Mouse (Mus musculus) NIH3T3 (cell line): ENCODE data around the gene Olfr322.
A peak's percentile ranks its signal among the peaks of the same experiment; 100 is the strongest.
"Not testable (repeated sequence)": the region's sequence is repeated elsewhere in the genome, so short reads cannot be mapped to it uniquely, and the experiment has no call there.

Experiments
- DNase-seq: peaks from one replicate; pipeline ENCODE4 v3.0.0-alpha.2; 2012; ENCODE audit warnings: low read depth

Gene Olfr322

DNA sequence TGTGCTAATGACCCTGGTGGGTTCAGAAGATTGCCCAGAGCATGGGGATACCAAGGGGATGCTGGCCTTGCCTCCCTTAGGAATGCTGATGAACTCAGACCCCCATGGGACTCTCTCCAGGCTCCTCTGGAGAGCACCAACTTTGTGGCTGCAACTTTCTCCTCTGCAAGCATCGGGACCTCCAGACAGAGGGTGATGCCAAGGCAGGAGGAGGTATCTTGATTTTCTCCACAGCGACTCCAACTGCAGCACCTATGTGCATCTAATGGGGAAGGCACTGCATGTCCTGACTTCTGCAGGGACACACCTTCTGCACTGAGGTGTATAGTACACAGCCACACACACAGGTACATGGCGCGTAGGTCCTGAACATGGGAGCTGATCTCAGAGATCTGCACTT, at the start of gene Olfr322:
Gene Olfr322, plus strand, starts transcription at position 187 of the 400 bp plus-strand sequence.
- DNase-seq: no peak

DNA sequence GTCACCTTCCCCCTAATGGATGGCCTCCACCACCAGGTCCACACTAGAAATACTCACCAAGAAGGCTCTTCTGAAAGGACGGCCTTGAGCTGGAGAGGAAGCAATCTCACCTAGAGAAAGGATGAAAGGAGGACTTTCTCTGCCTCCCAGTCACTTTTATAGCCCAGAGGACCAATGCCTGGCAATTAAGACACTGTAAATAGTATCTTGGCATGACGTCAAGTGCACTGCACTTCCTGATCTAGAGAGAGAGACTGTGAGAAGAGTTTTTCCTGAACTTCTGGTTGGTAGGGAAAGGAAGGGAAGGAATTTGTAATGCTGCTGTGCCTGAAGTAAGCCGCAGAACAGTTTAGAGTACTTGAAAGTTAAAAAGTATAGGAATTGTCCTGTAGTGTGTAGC, 45.2 kb upstream of the Olfr322 start:
- DNase-seq: no peak

DNA sequence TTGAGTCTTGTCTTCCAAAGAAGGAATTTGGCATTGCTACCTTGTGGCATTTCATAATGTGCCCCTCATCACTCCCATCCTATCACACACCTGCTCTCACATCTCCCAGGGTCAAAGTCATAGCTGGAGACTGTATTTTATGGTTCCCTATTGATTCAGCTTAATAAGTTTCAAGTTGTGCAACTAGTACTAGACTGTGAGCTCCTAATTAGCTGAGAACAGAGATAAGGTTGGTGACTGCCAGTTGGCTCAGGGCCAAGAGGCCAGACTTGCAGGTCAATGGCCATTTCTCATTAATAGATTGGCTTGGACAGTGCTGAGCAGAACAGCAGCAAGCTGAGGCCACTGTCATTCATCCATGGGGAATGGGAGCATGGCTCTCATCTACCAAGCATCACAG, 44.1 kb upstream of the Olfr322 start:
- no peak for DNase-seq

DNA sequence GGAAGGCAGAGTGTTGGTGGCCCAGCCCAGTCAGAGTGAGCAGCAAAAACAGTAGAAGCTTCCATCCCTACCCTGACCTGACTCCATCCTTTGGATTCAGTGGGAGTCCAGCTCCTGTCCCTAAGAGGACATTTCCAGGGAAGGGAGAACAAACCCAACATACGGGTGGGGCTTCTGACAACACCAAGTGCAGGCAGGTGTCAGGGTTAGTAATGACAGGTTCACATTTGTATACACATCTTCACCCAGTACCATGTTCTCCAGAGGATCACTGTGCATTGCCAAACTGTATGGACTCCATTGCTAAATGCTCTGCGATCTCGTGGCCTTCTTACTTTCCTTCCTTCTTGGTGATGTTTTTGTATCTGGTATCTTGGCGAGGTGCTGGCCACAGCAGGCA, 42.6 kb upstream of the Olfr322 start, which contains the start of gene 2210407C18Rik:
Gene 2210407C18Rik, minus strand, starts transcription at position 101 of the 400 bp plus-strand sequence.
- DNase-seq: no peak

DNA sequence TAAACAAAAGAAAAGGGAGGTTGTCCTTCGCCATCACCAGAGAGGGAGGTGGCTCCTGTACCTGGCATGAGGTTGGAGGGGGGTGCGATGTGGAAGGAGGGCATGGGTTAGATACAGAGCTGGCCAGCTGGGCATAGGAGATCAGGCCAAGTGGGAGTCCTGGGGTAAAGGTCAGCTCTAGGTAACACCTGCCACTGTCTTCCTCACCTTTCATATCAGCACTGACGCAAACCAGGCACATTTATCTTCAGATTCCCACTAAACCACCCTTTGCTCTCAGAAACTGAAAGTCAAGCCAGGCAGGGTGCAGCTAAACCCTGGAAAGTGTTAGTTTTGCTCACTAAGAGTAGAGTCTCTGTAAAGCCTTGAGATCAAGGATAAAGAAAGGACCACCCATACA, 40.2 kb upstream of the Olfr322 start:
- no peak for DNase-seq

DNA sequence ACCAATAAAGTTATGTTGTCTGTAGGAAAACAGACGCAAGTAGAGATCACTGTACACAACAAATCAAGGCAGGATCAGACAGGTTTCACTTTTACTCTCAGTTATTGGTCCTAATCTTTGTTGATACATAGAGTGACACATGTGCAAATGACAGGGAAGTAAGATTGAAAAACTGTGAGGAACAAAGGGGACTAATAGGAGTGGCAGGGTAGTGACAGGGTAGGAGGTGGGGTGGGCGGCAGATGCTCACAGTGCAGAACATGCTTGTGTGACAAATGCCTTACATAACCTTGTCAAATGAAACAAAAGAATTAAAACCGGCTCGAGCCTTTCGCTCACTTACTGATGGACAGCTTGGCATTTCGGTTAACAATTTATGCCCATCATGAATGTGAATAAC, 39.8 kb upstream of the Olfr322 start:
- DNase-seq: no peak

DNA sequence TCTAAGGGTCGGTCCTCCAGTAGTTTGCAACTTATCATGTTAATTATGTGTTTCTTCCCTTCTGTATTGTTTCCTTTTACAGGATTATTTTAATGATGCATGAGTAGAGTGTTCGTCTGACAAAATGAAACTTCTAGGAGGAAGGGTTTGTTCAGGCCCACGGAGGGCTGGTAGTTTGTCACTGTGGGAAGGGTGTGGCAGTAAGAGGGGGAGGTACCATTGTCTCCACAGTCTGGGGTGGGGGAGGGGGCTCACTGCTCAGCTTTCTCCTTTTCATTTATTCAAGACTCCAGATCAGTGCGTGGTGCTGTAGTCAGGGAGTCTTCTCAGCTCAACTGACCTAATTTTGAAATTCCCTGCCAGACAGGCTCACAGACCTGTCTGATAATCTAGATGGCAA, 32.4 kb upstream of the Olfr322 start:
- no peak for DNase-seq

DNA sequence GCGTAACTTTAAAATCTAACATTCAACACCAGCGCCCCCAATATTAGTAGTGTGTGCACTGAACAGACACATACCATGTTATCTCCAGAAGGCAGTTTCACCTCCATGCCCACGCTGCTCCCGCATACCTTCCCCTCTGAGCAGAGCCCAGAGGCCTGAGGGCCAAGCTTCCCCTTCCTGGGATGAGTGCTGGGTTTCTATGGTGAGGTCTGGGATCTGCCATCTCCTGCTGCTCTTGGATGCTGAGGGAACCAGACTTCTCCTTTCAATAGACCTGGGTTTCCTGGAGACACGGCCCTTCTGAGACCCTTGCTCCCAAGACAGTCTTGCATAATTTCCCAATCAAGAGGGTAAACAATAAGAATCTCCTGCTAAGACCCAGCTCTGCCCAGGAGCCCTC, 28.2 kb upstream of the Olfr322 start, which contains the start of gene Olfr323:
Gene Olfr323, minus strand, starts transcription at position 101 of the 400 bp plus-strand sequence.
- no peak for DNase-seq

DNA sequence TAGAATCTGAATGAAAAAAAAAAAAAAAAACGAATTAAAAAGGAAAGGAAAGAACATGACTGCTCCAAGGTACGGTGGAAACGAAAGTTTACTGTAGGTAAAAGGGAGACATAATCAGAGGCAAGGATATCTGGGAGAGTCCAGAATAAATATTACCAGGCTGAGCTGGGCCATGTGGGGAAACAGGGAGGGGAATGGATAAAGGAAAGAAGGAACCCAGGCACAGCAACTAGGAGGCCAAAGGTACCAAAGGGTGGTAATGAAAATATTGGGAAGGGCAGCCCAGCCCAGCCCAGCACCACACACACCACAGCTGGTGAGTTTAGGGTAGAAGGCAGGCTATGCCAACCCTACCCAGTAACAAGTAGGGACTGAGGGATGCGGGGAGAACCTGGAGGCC, 23.7 kb upstream of the Olfr322 start:
- no peak for DNase-seq

DNA sequence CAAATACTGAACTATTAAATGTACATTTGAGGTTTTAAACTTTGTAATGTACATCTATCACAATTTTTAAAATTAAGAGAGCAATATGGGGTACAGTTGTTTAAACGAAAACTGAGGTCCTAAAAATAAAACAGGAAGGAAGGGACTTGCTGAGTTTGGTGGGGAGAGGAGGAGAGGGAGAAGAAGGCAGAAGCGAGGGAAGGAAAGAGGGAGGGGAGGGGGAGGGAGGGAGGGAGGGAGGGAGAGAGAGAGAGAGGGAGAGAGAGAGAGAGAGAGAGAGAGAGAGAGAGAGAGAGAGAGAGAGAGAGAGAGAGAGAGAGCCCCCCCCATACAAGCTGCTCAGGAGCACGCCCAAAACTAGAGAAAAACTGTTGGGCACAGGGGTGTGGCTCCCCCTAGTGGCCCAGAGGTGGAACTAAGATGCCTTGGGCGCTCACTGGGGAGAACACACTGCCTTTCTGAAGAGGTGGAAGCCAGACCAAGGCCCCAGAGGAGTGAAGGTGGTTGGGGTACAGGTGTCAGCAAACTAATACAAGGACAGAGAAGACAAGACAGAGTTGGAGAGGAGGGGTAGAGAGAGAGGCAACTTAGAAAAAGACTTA, 22.1 kb upstream of the Olfr322 start:
- DNase-seq: peak; percentile 72

DNA sequence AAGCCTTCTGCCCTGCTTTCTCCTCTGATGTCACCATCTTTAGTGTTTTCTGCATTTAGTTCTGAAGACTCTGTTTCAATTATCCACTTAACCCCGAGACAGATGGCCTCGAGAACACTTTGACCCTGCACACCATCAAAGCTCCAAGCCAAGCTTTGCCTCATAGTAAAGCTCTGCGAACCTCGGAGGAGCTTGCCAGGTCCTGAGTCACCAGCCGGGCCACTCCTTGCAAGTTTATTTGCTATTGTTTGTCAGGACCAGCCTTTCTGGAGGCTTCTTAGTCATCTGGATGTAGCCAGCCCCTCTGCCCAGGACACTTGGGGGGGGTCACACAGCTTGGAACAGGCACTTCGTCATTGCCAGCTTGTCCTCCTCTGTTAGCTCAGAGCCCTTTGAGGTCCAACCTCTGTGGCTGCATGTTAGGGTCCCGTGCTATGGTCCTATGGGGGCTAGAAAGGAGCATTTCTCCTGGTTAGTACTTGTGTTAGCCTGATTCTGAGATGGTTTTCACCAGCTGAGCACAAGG, 20.3 kb upstream of the Olfr322 start:
- peak; percentile 54 for DNase-seq

DNA sequence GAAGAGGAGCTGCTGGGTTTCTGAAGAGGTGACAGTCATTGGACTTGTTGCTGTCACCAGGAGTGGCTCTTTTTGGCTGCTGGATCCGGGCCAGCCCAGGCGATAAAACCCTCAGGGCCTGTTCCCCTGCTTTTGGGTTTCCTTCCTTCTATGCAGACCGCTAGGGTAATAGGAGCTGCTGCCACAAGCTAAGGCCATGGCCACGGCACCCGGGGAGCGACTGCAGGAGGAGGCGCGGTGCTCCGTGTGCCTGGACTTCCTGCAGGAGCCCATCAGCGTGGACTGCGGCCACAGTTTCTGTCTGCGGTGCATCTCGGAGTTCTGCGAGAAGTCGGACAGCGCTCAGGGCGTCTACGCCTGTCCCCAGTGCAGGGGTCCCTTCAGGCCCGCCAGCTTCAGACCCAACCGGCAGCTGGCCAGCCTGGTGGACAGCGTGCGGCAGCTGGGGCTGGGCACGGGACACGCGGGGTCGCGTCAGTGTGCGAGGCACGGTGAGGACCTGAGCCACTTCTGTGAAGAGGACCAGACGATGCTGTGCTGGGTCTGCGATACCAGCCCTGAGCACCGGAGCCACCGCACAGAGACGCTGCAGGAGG, 18.2 kb upstream of the Olfr322 start, which contains the start of gene Trim58:
Gene Trim58, plus strand, starts transcription at position 194 of the 596 bp plus-strand sequence.
- DNase-seq: no peak

DNA sequence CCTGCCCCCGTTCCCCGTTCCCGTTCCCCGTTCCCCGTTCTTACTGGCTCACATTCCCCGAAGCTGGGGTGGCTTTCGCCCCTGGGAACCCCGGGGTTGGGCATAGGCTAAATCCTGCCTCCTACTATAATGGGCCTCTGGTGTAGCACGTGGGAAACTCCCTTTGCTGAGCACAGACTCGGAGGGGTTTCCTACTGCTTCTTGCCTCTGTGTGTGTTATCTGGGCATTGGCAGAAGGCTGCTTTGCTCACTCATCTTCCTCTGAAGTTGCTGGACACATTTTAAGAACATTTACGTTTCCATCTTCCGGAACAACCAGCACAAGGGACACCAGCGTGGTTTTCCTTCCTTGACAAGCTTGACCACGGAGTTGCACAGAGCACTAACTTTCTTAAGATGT, 17.5 kb upstream of the Olfr322 start:
- no peak for DNase-seq

DNA sequence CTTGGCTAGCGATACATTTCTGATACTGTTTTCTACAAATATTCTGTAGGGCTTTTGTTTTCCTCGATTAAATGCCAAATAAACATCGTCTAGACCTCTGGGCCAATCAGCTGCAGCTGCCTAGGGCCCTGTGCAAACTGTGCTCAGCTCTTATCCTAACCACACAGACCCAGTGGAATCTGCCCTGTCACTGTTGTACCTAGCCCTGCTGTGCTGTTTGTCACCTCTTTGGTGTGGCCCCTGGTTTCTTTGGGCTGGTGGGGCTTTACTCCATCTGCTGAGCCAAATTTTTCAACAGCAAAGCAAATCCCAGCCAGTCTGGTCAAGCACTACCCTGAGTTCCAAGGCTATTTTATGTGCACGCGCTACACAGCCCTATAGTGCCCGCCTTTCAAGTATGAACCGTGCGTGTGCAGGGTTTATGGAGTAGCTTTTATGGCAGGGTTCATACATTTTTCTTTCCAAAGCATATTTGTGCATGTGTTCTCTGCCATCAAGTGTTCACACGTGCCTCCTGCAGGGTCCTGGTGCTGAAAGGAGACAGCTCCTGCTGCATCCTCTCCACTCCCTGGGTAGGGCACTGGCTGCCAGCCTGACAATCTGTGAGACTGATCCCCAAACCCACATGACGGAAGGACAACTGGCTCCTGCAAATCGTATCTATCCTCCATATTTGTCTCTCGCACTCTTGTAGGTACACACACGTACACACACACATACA, 16.8 kb upstream of the Olfr322 start:
- no peak for DNase-seq

DNA sequence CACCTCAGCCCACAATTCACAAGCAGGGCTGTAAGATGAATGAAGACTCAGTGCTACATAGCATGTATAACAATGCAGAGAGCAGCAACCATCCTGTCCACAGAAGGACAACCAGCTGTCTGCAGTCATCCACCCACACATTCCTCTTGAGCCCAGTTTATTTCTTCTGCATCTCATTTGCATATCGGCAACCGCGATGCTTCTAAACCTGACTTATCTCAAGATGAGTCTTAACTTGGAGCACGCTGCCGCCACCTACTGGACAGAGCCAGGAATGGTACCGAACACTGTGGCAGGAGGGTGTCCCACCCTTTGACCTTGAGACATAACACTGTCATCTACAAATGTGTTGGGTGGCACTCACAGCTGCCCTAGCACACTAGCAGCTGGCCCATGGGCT, 15.2 kb upstream of the Olfr322 start:
- DNase-seq: peak; percentile 27

DNA sequence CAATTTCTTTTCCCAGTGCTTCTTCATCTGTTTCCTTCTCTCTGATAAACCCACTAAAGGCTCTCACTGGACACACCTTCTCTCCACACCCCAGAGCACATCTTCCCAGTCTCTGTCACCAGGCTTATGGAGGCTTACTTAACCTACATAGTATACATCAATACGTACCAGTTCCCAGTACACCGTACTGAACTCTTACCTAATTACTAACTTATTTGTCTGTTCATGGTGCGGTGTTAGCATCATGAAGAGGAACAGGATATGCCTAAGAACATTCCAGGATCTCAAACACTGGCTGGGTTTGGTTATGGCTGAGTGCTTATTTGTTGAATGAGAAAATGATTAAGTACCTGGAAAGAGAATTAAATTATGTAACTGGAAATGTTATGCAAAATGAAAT, 3.4 kb upstream of the Olfr322 start:
- no peak for DNase-seq

DNA sequence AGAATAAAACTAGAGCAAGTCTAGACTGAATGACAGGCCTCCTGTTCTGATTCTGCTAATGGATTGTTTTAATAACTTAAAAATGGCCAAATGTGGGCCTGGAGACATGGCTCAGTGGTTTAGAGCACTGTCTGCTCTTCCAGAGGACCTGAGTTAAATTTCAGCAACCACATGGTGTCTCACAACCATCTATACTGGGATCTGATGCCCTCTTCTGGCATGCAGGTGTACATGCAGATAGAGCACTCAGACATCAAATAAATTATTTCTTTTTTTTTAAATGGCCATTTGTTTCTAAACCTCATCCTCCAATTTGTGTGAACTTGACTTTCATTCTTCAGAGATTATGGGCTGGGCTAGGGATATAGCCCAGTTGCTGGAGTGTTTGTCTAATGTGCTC, 10.7 kb downstream of the Olfr322 start:
- no peak for DNase-seq

DNA sequence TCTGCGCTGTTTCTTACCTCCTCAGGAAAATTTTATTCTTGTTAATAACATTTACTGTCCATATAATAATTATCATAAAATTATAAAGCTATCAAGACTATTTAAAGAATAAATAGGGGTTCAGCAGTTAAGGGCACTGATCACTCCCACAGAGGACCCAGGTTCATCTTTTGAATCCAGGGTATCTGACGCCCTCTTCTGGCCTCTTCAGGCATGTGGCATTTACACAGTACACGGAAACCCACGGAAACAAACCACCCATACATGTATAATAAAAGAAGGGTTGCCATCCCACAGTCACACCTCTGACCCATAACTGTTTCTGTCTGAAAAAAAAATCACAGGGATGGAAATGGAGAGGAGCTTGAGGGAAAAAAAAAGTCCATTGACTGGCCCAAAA, 13.2 kb downstream of the Olfr322 start:
- no peak for DNase-seq

DNA sequence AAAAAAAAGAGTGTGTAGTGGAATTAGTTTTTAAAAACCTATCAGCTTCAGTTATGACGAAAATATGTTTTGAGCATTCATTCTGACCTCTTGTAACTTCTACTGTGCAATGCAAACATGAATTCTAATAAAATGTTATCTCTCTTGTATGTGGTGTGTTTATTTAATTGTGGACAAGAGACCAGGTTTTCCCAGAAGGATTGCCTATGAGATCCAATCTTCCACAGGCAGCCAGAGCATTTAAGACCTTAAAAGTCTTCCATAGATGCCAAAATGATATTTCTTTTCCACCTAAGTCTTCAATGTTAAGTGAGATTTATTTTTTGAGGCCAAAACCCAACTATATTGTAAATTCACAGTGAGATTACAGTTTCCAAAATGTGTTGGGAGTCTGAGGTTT, 22.2 kb downstream of the Olfr322 start, which contains the start of gene Olfr320:
Gene Olfr320, plus strand, starts transcription at position 301 of the 400 bp plus-strand sequence.
- no peak for DNase-seq

DNA sequence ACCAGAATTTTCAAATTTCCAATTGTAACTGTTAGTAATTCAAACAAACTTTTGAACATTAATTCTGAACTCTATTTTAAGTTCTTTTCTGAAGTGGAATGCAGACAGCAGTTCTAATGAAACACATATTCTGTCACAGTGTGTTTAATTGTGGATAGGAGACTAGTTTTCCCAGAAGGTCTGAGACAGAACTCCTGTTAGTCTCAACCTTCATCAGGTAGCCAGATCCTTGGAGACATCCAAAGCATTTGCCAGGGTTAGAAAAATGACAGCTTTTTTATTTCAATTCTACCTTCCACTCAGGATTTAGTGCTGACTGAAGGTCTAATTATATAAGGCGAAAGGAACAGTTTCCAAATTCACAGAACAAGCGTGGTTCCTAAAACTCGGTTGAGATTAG, 40.3 kb downstream of the Olfr322 start, which contains the start of gene Olfr319:
Gene Olfr319, plus strand, starts transcription at position 301 of the 400 bp plus-strand sequence.
- no peak for DNase-seq

DNA sequence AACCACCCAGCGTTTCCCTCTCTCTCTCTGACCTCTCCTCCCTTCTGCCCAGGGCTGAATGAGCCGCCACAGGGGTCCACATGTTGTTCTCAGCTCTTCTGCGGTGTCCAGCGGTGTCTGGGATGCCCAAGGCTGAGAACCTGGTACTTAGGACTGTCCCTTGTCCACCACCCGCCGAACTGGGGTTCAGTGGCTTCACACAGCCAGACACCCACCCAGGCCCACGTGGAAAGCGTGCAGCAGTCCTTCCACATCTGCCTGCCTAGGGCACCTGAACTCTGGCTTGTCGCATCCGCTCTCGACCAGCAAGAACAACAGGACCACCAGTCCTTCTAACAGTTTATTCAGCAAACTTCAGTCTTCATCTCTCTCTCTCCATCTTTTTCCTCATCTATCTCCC, 50.5 kb downstream of the Olfr322 start:
- DNase-seq: no peak

DNA sequence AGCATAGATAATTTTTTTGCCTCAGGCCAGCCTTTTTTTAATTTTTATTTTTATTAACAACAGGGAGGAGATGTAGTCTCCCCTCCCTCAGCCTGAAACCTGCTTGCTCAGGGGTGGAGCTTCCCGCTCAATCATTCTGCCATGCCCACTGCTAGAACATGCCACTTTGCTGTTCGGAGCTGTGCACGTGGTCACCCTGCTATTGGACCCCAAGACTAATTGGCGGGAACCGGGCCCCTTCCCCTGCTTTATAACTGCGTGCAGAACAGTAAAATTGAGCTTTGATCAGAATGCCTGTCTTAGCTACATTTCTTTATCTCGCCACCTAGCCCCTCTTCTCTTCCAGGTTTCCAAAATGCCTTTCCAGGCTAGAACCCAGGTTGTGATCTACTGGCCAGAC, 59.1 kb downstream of the Olfr322 start:
- not testable (repeated sequence) for DNase-seq
